Mouse (Mus musculus) common myeloid progenitor, adult 5-6 weeks (primary cell): ENCODE measurements around the gene Nabp1. TPM values are rescaled to one million over a fixed set of nuclear protein-coding genes. Genes with fewer than 3 reads are reported as not detected.

Experiments
- ATAC-seq: replicated peaks from 2 replicates; pipeline ENCODE4 v1.8.0; 2016; ENCODE audit warnings: low read depth, mild to moderate bottlenecking, moderate TSS enrichment, inconsistent platforms; ENCODE audit not compliant: poor library complexity, severe bottlenecking
- total RNA-seq: library from RNA; stranded (forward); fragments of 200-1000, 187-1606 nt; gene quantifications from 2 replicates; pipeline ENCODE4 v1.2.3, GENCODE M21; 2017

Gene Nabp1
- total RNA-seq, 1 experiment from 2014 or later, result 53.3 TPM

DNA sequence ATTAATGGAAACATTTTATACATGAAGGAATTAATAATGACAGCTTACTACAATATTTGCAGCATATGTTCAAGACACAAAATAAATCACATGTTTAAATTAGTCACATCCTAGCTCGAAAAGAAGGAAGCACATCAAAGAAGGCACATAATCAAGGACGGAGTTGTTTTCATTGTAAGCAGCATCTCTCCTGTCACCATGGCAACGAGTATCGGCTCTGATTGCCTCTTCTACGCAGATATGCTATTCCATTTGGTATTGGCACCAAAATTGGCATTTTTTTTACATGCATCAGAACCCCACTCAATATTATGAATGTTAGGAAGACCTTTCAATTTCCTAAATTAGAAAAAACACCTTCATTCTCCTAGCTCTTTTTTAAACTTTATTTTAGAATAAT is 59.5 kb downstream of the Nabp1 start:
- no peak for ATAC-seq

Other genes starting within 250 kb of the Nabp1 start
- gene Cavin2, start 189.3 kb downstream of the Nabp1 start, total RNA-seq, result 19.7 and 25.9 TPM in 2 replicates